13 mouse cellular contexts compared by ENCODE assay signal in the genomic region with DNA sequence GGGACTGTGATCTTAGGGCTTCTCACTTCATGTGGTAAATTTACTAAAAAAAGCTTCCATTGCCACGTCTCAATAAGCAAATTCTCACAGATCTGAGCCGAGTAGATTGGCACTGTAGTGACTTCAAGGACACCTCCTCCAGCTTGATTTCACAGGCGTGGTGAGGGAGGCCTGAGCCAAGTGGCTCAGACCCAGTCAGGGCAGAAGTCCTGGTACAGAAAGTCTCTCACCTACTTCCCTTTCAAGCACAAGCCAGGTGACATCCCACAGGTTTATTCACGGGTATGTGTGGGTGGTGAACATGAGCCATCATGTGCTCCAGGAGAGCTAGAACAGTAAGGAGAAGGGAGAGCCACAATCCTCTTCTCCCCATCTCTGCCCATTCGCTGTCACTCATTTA. TPM values are rescaled to one million over a fixed set of nuclear protein-coding genes. Genes with fewer than 3 reads are reported as not detected.
A peak's percentile ranks its signal among the peaks of the same experiment; 100 is the strongest.
DNase-seq lines count a peak whose midpoint lies in the region; ATAC-seq and TF ChIP-seq lines count a peak whose summit lies in the region.
"Had no signal": no experiment of that assay in that cellular context is flagged by ENCODE, and none has a peak within 500 bp of the region (broad histone marks: within the 10 kb centered on the region; RNA-seq: fewer than 3 reads in every experiment).

No protein-coding gene starts in this region.

- no peaks in the 10 kb centered on the region for H3K27me3 ChIP-seq in MEL (ENCODE audit: control insufficient read depth in 1 of 2, insufficient read depth in 2 of 2, low read length in 2 of 2)
- no peaks in the 10 kb centered on the region for H3K27me3 ChIP-seq in hindbrain, embryonic 12.5 days

- H3K9me3 ChIP-seq in MEL (replicated peaks; ENCODE audit: insufficient read depth, low read length): no peaks in the 10 kb centered on the region
- no peaks in the 10 kb centered on the region for H3K9me3 ChIP-seq in hindbrain, embryonic 12.5 days (replicated peaks)

- TF ChIP-seq POLR2A in MEL (IDR thresholded peaks at IDR 0.05; ENCODE audit: control insufficient read depth in 1 of 2, insufficient read depth in 1 of 2, low read depth in 1 of 2, low read length in 2 of 2, poor library complexity in 1 of 2): no peak

- WGBS in hindbrain, embryonic 12.5 days: 82% methylated on average over 5 of the region's 5 CpGs

- TF ChIP-seq RAD21 in MEL (IDR thresholded peaks at IDR 0.05; ENCODE audit: low read depth, low read length): no peak

- ATAC-seq in hindbrain, embryonic 12.5 days (ENCODE audit: low FRiP score): no peak
- ATAC-seq: forebrain, postnatal 0 days; hindbrain, embryonic 16.5 days had no signal

- peak; percentile 16 for DNase-seq in gastrocnemius, postnatal 25 days
- no peak for DNase-seq in gastrocnemius, postnatal 4 days (ENCODE audit: low spot score in 2 of 2)
- peak; percentile 30 for DNase-seq in left cerebral cortex, adult 11 months (ENCODE audit: low spot score)
- DNase-seq in left cerebral cortex, postnatal 14 days (ENCODE audit: low spot score in 2 of 2): no peak
- DNase-seq in MEL (ENCODE audit: low read depth, low spot score): peak; percentile 40
- DNase-seq in fat pad, adult 2 months (ENCODE audit: extremely low read depth, low read depth, low spot score): peak; percentile 91
- DNase-seq: cerebellum, adult 11 months; cerebellum, postnatal 25 days; forebrain, postnatal 0 days; gastrocnemius, postnatal 10 days; liver had no signal

- peaks cover 17 to 43% of the 10 kb centered on the region in 2 experiments for H3K4me1 ChIP-seq in MEL (ENCODE audit: control insufficient read depth in 1 of 2, insufficient read depth in 2 of 2, low read length in 2 of 2)
- H3K4me1 ChIP-seq in hindbrain, embryonic 12.5 days: peaks cover 17% of the 10 kb centered on the region

- H3K4me3 ChIP-seq in MEL (ENCODE audit: control insufficient read depth in 1 of 2, insufficient read depth in 1 of 2, low read depth in 2 of 2, low read length in 2 of 2): no peak overlapping the region
- no peak overlapping the region for H3K4me3 ChIP-seq in hindbrain, embryonic 12.5 days

- intact Hi-C loops in left cerebral cortex, postnatal 14 days (cut with DNase I): no loop called here

- H3K79me2 ChIP-seq in MEL (ENCODE audit: control insufficient read depth, insufficient read depth, low read length, poor library complexity): peaks cover 28% of the 10 kb centered on the region

- H3K4me2 ChIP-seq in hindbrain, embryonic 12.5 days (replicated peaks): no peak overlapping the region

- no peak for TF ChIP-seq CTCF in MEL (IDR thresholded peaks at IDR 0.05 in 2 of 3, conservative IDR thresholded peaks at IDR 0.05 in 1 of 3; ENCODE audit: control insufficient read depth in 1 of 3, insufficient read depth in 1 of 3, low read depth in 2 of 3, low read length in 3 of 3, poor library complexity in 1 of 3, severe bottlenecking in 1 of 3)

- no peak for TF ChIP-seq EP300 in MEL (IDR thresholded peaks at IDR 0.05; ENCODE audit: low read depth in 1 of 2, low read length in 2 of 2)

- no peak overlapping the region for H3K27ac ChIP-seq in MEL (ENCODE audit: control insufficient read depth, low read depth, low read length)
- no peak overlapping the region for H3K27ac ChIP-seq in hindbrain, embryonic 12.5 days

- H3K36me3 ChIP-seq in MEL (ENCODE audit: control insufficient read depth in 1 of 2, insufficient read depth in 2 of 2, low read length in 2 of 2): peaks cover 0 to 47% of the 10 kb centered on the region in 2 experiments; a peak in 2 of 4 replicates
- no peaks in the 10 kb centered on the region for H3K36me3 ChIP-seq in hindbrain, embryonic 12.5 days

- H3K9ac ChIP-seq in MEL (ENCODE audit: control insufficient read depth, low read depth, low read length, poor library complexity, severe bottlenecking): no peak overlapping the region
- no peak overlapping the region for H3K9ac ChIP-seq in hindbrain, embryonic 12.5 days
- H3K9ac ChIP-seq: forebrain, postnatal 0 days had no signal

TF ChIP-seq in MEL, 35 proteins besides CTCF, POLR2A, EP300 and RAD21:
- TF ChIP-seq USF2 (IDR thresholded peaks at IDR 0.05; ENCODE audit: borderline replicate concordance in 1 of 2, insufficient read depth in 1 of 2, low read depth in 1 of 2, low read length in 2 of 2) (no peak), MEF2A (IDR thresholded peaks at IDR 0.05; ENCODE audit: extremely low read depth, insufficient replicate concordance, low read depth, low read length, poor library complexity, severe bottlenecking) (no peak), MYB (IDR thresholded peaks at IDR 0.05; ENCODE audit: low read depth, low read length) (no peak), MXI1 (IDR thresholded peaks at IDR 0.05; ENCODE audit: low read depth, low read length) (no peak), MAX (IDR thresholded peaks at IDR 0.05; ENCODE audit: low read length) (no peak), TAL1 (IDR thresholded peaks at IDR 0.05; ENCODE audit: low read length) (no peak), UBTF (IDR thresholded peaks at IDR 0.05; ENCODE audit: borderline replicate concordance, insufficient read depth, low read depth, low read length) (no peak), NRF1 (IDR thresholded peaks at IDR 0.05; ENCODE audit: insufficient read depth, low read depth, low read length, poor library complexity, severe bottlenecking) (no peak), ZC3H11A (IDR thresholded peaks at IDR 0.05; ENCODE audit: low read depth, low read length) (no peak), USF1 (IDR thresholded peaks at IDR 0.05; ENCODE audit: low read depth, low read length) (no peak), BHLHE40 (IDR thresholded peaks at IDR 0.05; ENCODE audit: borderline replicate concordance, low read depth, low read length) (no peak), E2F4 (IDR thresholded peaks at IDR 0.05; ENCODE audit: borderline replicate concordance, low read depth, low read length) (no peak), MYC (IDR thresholded peaks at IDR 0.05; ENCODE audit: low read depth, low read length) (no peak), TBP (IDR thresholded peaks at IDR 0.05; ENCODE audit: low read depth, low read length) (no peak), KAT2A (conservative IDR thresholded peaks at IDR 0.05; ENCODE audit: low read depth, low read length) (no peak), TCF12 (IDR thresholded peaks at IDR 0.05; ENCODE audit: low read depth, low read length) (no peak), SIN3A (IDR thresholded peaks at IDR 0.05; ENCODE audit: low read length) (no peak)
TF ChIP-seq in MEL: peak in this region for 0.

RNA-seq across cellular contexts. Expression of gene Pank1, which starts 1.9 kb away (rescaled TPM):
- 10 to 100 TPM; 15.7 to 17.0 TPM for total RNA-seq in gastrocnemius, postnatal 25 days (2021)
- 10 to 100 TPM; 12.0 to 12.7 TPM for total RNA-seq in gastrocnemius, postnatal 4 days (2021)
- 10 to 100 TPM; 17.1 to 18.9 TPM for total RNA-seq in left cerebral cortex, postnatal 14 days (2021)
- 6.3 and 7.2 TPM in 2 replicates for total RNA-seq in MEL (2012; rRNA removed)
- 1 to 10 TPM in 1 of 2 experiments, not detected in 1; 7.6 TPM for polyA plus RNA-seq in MEL (2012; ENCODE audit: insufficient read depth in 1 of 2, insufficient read length in 2 of 2, low read depth in 1 of 2, low replicate concordance in 2 of 2, missing spikeins in 1 of 2)
- 8.5 and 8.6 TPM in 2 replicates for polyA plus RNA-seq in hindbrain, embryonic 12.5 days (2016; fragmentation: Nextera tagmentation; extraction: Ambion mirVana)

RNA-seq across cellular contexts. Expression of gene Kif20b, which starts 41.0 kb away (rescaled TPM):
- 1 to 10 TPM in 1 of 2 experiments, under 1 TPM in 1; 0.82 to 1.4 TPM for total RNA-seq in gastrocnemius, postnatal 25 days (2021)
- total RNA-seq in gastrocnemius, postnatal 4 days (2021): 10 to 100 TPM; 12.7 to 13.0 TPM
- 1 to 10 TPM; 1.3 to 1.9 TPM for total RNA-seq in left cerebral cortex, postnatal 14 days (2021)
- 40.0 and 48.8 TPM in 2 replicates for total RNA-seq in MEL (2012; rRNA removed)
- 10 to 100 TPM; 41.6 to 55.5 TPM for polyA plus RNA-seq in MEL (2012; ENCODE audit: insufficient read depth in 1 of 2, insufficient read length in 2 of 2, low read depth in 1 of 2, low replicate concordance in 2 of 2, missing spikeins in 1 of 2)
- 39.7 and 51.1 TPM in 2 replicates for polyA plus RNA-seq in hindbrain, embryonic 12.5 days (2016; fragmentation: Nextera tagmentation; extraction: Ambion mirVana)

Comparison
In these comparisons a context has a peak if more than half of its experiments do, and no peak if none do; other contexts are left out.
1. DNase-seq: peak in gastrocnemius, postnatal 25 days (single experiment), left cerebral cortex, adult 11 months (single experiment), MEL (single experiment) and fat pad, adult 2 months (single experiment); none in gastrocnemius, postnatal 4 days (0 of 2) and left cerebral cortex, postnatal 14 days (0 of 2).
2. RNA of gene Kif20b, which starts 41.0 kb away (total RNA-seq): 40.0 to 48.8 TPM in MEL and 12.7 to 13.0 TPM in gastrocnemius, postnatal 4 days; 1.3 to 1.9 TPM in left cerebral cortex, postnatal 14 days and 0.82 to 1.4 TPM in gastrocnemius, postnatal 25 days; every median in the first group is over 4 times any median in the second.